Mouse (Mus musculus): ENCODE measurements around the gene Tsku. TPM values are rescaled to one million over a fixed set of nuclear protein-coding genes. Genes with fewer than 3 reads are reported as not detected.

Gene Tsku
- total RNA-seq, 4 experiments from 2014 or later = 2.4 to 4.2 (median 2.9) TPM

- DNase-seq (ENCODE audit: low spot score in 2 of 2) = no peak
These were observed 1.0 kb downstream of the Tsku start for GRCm38 (mm10) chr7:98359951-98360620.

- no peak for DNase-seq (ENCODE audit: low spot score in 2 of 2)
These were observed 3.1 kb downstream of the Tsku start for GRCm38 (mm10) chr7:98358016-98358415.

- DNase-seq (ENCODE audit: low spot score in 2 of 2) = no peak
These were observed 3.8 kb downstream of the Tsku start for GRCm38 (mm10) chr7:98357324-98357723.

GRCm38 (mm10) chr7:98354921-98355310 is 6.2 kb downstream of the Tsku start:
- DNase-seq (ENCODE audit: low spot score in 2 of 2) = no peak

GRCm38 (mm10) chr7:98354160-98354920 is 6.8 kb downstream of the Tsku start:
- no peak for DNase-seq (ENCODE audit: low spot score in 2 of 2)

GRCm38 (mm10) chr7:98353616-98354015 is 7.5 kb downstream of the Tsku start:
- DNase-seq (ENCODE audit: low spot score in 2 of 2) = no peak

GRCm38 (mm10) chr7:98351523-98351922 is 9.6 kb downstream of the Tsku start:
- DNase-seq (ENCODE audit: low spot score in 2 of 2) = no peak

GRCm38 (mm10) chr7:98349821-98350220 is 11.3 kb downstream of the Tsku start:
- DNase-seq (ENCODE audit: low spot score in 2 of 2) = no peak

GRCm38 (mm10) chr7:98349096-98349495 is 12.0 kb downstream of the Tsku start:
- peak; percentile 45 to 80 for DNase-seq (ENCODE audit: low spot score in 2 of 2)

GRCm38 (mm10) chr7:98348043-98348442 is 13.1 kb downstream of the Tsku start:
- DNase-seq (ENCODE audit: low spot score in 2 of 2) = peak in 1 of 2 experiments; percentile 41

- DNase-seq (ENCODE audit: low spot score in 2 of 2) = no peak
These were observed 13.7 kb downstream of the Tsku start for GRCm38 (mm10) chr7:98347471-98347870.

- no peak for DNase-seq (ENCODE audit: low spot score in 2 of 2)
These were observed 16.1 kb downstream of the Tsku start for GRCm38 (mm10) chr7:98345036-98345435.

GRCm38 (mm10) chr7:98344361-98344760 is 16.8 kb downstream of the Tsku start:
- no peak for DNase-seq (ENCODE audit: low spot score in 2 of 2)

- no peak for DNase-seq (ENCODE audit: low spot score in 2 of 2)
These were observed 18.9 kb downstream of the Tsku start for GRCm38 (mm10) chr7:98342249-98342648.

- peak; percentile 48 to 66 for DNase-seq (ENCODE audit: low spot score in 2 of 2)
These were observed 19.7 kb downstream of the Tsku start for GRCm38 (mm10) chr7:98341475-98341874.

GRCm38 (mm10) chr7:98340343-98340742 is 20.8 kb downstream of the Tsku start:
- DNase-seq (ENCODE audit: low spot score in 2 of 2) = no peak

- no peak for DNase-seq (ENCODE audit: low spot score in 2 of 2)
These were observed 27.1 kb downstream of the Tsku start for GRCm38 (mm10) chr7:98333987-98334386.

- no peak for DNase-seq (ENCODE audit: low spot score in 2 of 2)
These were observed 27.6 kb downstream of the Tsku start for GRCm38 (mm10) chr7:98333507-98333906.

GRCm38 (mm10) chr7:98332678-98333397 is 28.3 kb downstream of the Tsku start:
- DNase-seq (ENCODE audit: low spot score in 2 of 2) = no peak

- DNase-seq (ENCODE audit: low spot score in 2 of 2) = no peak
These were observed 29.2 kb downstream of the Tsku start for GRCm38 (mm10) chr7:98331932-98332331.

GRCm38 (mm10) chr7:98330375-98331002 is 30.6 kb downstream of the Tsku start:
- no peak for DNase-seq (ENCODE audit: low spot score in 2 of 2)

Data from left cerebral cortex, adult 8-10 months (tissue).